Mouse (Mus musculus): Measurements from ENCODE around the gene Morn3.

GRCm38 (mm10) chr5:123094238-123094991, 47.6 kb upstream of the Morn3 start:
- TF ChIP-seq GATA1 (IDR thresholded peaks at IDR 0.05; ENCODE audit: low read length) (peak; percentile 90), TAL1 (IDR thresholded peaks at IDR 0.05; ENCODE audit: low read length) (peak; percentile 90)

Data from erythroblast, embryonic 14.5 days (primary cell).